Mouse (Mus musculus) adrenal gland, postnatal 36 days (tissue): ENCODE data around the gene Elf5. TPM values are rescaled to one million over a fixed set of nuclear protein-coding genes. Genes with fewer than 3 reads are reported as not detected.

Source experiments
- DNase-seq, 2 experiments: peaks; one replicate each; pipeline ENCODE4 v3.0.0; 2021; ENCODE audit warnings: mixed read lengths in 1 of 2
- total RNA-seq, 2 experiments: library from RNA; stranded (reverse); gene quantifications; 2 replicates each; pipeline ENCODE4 v1.2.3; 2021

The Elf5 gene
- total RNA-seq, 2 experiments from 2014 or later: not detected

DNA sequence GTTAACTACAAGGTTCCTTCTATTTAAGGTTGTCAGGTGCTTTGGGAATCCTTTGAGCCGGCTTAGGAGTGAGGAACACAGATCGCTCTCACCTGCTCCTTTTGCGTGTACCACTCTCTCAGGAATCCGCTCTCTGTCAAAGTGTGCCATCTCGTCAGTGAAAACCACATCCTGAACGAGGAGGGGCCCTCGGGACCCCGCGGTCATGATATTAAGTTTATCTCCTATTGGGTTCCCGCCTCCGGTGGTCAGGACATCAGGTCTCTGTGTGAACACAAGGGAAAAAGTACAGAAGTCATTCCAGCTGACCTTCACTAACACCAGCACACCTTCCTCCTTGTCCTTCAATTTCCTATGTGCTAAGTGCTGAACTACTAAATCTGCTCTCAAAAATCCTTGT is 65.2 kb downstream of the Elf5 start:
- no peak for DNase-seq

DNA sequence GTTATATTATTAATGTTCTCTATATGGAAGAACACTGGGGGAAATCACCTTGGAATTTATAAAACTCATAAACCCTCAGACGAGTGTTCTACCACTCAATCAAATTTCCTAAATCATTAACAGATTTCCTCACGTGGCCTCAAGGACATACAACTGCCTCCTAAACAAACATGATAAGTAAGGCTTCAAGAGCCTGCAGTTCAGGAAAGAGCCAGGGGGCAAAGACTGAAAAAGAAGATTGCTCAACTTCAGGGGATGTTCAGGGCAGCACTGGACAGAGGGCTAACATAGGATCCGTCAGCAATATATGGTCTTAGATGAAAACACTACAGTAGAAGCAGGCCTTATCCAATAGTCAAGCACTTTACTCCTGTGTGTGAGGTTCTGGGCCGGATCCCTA is 66.0 kb downstream of the Elf5 start:
- no peak for DNase-seq

DNA sequence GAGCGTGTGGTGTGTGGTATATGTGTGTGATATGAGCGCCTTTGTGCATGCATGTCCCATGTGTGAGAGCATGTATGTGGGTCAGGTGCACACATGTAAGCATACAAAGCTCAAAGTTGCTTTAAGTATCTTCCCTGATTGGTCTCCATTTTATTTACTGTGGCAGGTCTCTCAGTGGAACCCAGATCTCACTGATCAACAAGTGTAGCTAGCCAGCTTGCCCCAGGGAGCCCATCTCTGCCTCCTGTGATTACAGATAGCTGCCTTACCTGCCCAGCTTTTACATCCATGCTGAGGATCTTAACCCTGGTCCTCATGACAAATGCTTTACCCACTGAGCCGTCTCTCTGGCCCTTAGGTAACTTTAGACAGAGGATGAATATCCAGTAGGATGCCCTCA is 66.8 kb downstream of the Elf5 start:
- no peak for DNase-seq

GRCm38 (mm10) chr2:103480240-103480639 is 68.8 kb downstream of the Elf5 start:
- DNase-seq: peak; percentile 25 to 32

GRCm38 (mm10) chr2:103480871-103481270 is 69.4 kb downstream of the Elf5 start:
- no peak for DNase-seq

DNA sequence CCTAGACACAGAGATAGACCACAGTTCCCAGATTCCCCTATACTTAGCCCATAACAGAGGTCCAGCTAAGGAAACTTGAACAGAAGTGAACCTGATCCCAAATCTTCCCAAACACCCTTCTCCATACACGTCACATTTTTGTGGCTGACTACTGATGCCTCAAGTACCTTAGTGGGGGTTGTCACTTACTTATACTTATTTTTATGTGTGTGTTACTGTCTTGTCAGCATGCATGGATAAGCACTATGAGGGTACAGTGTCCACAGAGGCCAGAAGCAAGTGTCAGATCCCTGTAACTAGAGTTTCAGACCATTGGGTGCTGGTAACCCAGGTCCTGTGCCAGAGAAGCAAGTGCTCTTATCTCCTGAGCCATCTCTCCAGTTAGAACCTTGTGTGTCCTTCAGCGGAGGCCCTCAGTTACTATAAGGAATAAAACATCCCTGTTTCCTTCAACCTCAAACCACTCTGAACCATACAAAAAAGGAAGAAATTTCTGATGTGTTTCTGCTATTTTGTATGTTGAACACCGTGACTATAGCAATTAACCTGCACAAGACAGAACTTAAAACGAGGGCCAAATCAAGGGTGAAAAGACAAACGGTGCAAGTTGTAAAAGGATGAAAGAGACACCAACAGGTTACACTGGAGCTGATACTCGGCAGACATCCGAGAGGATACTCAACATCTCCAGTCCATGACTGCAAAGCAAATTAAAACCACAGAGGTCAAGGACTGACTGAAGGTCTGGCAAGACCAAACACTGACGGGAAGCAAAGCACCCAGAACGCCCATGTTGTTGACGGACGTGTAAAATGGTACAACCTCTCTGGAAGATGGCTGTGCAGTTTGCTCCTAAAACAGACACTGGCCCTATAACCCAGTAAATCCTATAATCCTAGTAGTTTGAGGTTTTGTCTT is 70.1 kb downstream of the Elf5 start:
- peak in 1 of 2 experiments; percentile 17 for DNase-seq

DNA sequence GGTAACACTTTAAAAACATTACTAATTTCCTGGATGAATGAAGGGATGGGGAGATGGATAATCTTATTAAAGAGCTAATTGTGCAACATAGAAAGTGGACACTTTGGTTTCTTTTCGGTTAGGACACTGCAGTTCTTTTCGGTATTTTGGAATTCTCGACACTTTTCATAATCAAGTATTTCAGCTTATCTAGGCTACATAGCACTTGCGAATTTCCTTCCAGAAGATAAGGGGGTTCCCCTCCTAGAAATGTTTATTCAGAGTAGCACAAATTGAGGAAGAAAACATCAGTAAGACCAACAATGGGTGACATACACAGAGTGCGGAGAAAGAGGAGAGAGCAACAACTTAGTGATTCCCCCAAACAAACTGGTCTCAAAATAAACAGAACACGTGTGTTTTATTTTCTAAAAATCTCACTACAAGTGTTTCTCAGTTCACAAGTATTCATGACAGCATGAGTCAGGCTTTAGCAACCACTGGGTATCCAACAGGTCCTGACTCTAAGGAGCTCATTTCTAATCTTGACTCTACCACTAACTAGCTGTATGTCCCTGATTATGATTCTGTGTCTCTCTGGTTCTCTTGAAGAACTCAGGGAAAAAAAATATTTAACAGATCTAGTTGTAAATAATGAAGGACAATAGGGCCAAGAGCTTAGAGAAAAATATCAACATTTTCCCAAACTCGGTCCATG is 71.9 kb downstream of the Elf5 start:
- no peak for DNase-seq

DNA sequence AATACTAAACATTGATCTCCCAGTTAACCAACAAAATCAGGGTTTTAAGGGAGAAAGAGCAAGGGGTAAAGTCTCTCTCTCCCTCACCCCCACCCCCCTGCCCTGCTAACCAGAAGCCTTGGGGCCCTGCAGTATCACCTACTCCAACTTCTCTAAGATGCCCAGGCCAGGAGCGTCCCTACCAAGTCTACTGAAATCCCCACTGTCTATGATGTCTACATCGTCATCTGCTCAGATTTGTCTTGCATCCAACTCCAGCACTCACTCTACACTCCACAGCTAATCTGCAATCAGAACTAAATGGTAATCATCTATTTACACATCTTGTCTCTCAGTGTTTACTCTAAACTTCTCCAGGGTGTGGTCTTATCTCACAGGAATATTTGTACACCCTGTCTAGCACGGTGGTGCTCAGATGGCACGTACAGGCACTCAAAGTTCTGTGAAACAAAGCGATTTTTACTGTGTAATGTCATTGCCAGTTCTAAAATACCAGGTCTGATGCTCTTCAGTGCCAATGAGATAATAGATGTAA is 72.6 kb downstream of the Elf5 start:
- no peak for DNase-seq

DNA sequence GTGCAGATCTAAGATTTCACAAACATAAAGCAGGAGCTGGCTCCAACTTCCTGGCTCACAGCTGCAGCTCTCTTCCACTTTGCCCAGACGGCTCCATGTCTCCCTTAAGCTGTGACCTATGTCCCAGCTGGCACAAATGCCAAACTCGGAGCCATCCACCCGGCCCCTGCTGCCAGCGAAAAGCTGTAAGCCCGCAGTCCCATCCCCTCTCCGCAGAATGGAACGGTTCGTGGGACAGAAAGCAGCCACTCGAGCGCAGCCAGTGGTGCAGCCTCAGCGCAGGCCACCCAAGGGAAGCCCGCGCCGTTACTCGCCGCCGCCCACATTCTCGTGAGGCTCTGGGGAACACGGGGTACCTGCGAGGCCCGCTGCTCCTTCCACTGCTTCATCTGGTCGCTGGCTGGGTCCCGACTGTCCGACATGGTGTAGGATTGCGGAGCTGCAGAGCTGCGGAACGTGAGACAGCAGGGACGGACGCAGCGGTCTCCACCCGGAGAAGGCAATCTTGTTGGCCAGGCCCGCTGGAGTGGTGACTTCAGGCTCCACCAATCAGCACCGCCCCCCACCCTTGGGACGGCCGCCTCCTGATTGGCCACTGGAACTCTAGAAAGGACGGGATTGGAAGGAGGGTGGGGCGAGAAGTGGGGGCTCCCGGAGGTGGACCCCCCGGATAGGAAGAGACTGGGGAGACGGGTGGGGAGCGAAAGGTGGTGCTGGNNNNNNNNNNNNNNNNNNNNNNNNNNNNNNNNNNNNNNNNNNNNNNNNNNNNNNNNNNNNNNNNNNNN is 73.3 kb downstream of the Elf5 start, which contains the start of gene Cat:
TSS of gene Cat (minus strand) at position 544 of the 785 bp plus-strand sequence.
- peak; percentile 97 to 98 for DNase-seq

DNA sequence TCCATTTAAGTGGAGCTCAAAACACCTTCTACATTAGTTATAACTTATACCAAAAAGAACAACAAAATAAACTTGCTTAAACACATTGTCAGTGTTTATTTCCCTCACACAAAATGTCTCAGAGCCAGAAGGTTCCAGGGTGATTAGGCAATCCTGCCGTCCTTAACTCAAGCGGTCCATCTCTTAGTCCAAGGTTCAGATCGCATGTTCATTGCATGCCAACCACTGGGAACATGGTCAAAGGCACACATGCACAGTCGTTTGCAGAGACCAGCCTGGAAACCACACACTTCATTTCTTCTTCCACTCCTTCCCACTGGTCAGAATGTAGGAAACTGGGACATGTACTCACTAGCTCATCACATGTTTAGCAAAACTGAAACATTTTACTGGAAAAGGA is 81.0 kb downstream of the Elf5 start:
- peak in 1 of 2 experiments; percentile 14 for DNase-seq

DNA sequence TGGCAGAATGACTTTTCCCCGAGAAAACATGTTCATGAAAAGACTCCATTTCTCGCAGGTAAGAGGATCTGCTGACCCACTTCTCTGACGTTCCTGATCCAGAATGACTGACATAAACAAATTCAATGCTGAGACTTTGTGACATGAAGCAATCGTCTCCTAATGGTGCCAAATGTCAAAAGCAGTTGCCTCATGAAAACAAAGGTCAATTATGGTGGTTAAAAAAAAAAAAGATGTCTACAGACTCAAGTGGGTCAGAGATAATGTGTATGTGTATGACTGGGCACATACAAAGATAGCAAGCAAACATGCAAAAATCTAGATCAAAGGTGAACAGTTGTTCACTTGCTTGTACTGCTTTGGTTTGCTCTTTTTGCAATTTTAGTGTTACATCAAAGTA is 82.3 kb downstream of the Elf5 start:
- DNase-seq: no peak

DNA sequence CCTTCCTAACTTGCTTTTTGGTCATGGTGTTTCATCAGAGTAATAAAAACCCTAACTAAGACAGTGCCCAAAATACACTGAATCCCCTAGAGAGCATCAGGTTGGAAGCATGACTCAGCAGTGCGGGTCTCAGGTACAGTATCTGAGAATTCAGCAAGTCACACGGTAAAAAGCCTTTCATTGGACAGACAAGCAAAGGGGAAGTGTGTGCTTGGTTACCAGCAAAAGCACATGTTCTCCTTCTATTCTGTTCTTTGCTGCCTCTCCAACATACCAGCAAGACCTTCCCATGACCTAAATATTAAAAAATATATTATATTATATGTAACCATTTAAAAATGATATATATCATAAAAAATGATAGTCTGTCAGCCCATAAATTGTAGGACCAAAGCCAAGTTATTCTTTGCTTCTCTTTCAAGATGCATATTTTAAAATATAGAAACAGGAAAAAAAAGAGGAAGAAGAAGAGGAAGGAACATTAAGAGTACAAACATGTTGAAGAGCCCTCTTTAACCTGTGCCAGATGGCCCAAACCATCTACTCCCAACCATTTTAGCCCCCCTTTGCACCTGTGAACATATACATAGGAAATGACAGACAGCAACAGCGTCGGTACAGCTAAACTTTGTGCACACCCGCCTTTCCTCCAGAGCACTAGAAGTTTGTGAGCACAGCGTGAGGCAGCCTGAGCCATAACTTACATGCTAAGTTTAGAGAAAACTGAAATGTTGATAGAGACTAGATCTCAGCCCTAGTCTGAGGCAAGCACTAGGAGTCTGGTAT is 84.3 kb downstream of the Elf5 start:
- no peak for DNase-seq

Other genes starting within 250 kb of the Elf5 start
- gene Ehf, start 108.4 kb upstream of the Elf5 start, total RNA-seq: under 1 TPM in 1 of 2 experiments, not detected in 1; 0.40 TPM
- gene Cat, start 73.5 kb downstream of the Elf5 start, total RNA-seq: 100 to 1,000 TPM; 285 to 462 TPM
- gene Abtb2, start 154.6 kb downstream of the Elf5 start, total RNA-seq: 10 to 100 TPM; 33.4 to 51.6 TPM